Mouse (Mus musculus): ENCODE data around the gene Zar1l. TPM values are rescaled to one million over a fixed set of nuclear protein-coding genes. Genes with fewer than 3 reads are reported as not detected.

Gene Zar1l
- polyA plus RNA-seq, 1 experiment from 2014 or later, result not detected

DNA sequence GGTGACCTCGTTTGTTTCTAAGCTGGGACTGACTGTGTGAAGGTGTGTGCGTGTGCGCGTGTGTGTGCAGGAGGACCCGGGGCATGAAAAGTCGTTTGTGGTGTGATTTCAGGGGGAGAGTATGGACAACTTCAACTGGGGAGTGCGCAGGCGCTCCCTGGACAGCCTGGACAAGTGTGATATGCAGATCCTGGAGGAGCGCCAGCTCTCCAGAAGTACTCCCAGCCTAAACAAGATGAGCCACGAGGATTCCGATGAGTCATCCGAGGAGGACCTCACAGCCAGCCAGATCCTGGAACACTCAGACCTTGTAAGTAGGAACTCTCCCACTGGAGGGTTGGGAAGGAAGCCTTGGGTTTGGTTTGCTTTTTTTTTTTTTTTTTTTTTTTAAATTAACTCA lies 51.8 kb downstream of the Zar1l start:
- no peaks in the 10 kb centered on the region for H3K36me3 ChIP-seq (ENCODE audit: control insufficient read depth, insufficient read depth)
- H3K9me3 ChIP-seq (replicated peaks; ENCODE audit: control insufficient read depth, low read length), result no peaks in the 10 kb centered on the region
- H3K4me3 ChIP-seq (ENCODE audit: low read depth, low read length), result no peak overlapping the region
- H3K9ac ChIP-seq (ENCODE audit: low read depth, low read length), result no peak overlapping the region
- 56% methylated on average over 12 of the region's 12 CpGs for WGBS (ENCODE audit: insufficient replicate concordance)
- no peak overlapping the region for H3K27ac ChIP-seq (ENCODE audit: low read length)
- peak; percentile 71 for ATAC-seq (ENCODE audit: low read depth)
- no peaks in the 10 kb centered on the region for H3K27me3 ChIP-seq (ENCODE audit: control insufficient read depth, insufficient read depth, low read depth, low read length)
- no peaks in the 10 kb centered on the region; the same call in 1 of the 2 replicates for H3K4me1 ChIP-seq (ENCODE audit: control insufficient read depth, low read depth, low read length)
- no peak overlapping the region for H3K4me2 ChIP-seq (ENCODE audit: low read depth, low read length)

DNA sequence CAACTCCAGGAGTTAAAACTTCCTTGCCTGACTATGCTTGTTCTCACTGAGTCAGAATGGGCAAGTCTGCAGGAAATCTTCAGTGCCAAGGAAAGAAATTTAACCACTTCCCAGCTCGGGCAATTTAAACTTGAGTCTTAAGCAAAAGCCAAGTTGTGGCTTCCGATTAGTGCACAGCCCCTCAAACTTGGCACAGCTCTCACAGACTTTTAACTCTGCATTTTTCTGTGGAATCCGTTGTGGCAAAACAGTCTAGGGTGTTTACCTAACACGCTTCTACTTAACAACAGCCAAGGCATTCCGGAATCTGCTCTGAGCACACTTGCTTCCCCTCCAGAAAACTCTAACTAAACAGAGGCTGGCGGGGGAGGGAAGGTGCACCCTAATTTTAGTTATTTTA lies 52.7 kb downstream of the Zar1l start:
- H3K4me1 ChIP-seq (ENCODE audit: control insufficient read depth, low read depth, low read length), result no peaks in the 10 kb centered on the region; the same call in 1 of the 2 replicates
- no peak for ATAC-seq (ENCODE audit: low read depth)
- H3K27me3 ChIP-seq (ENCODE audit: control insufficient read depth, insufficient read depth, low read depth, low read length), result no peaks in the 10 kb centered on the region
- no peak overlapping the region for H3K4me3 ChIP-seq (ENCODE audit: low read depth, low read length)
- WGBS (ENCODE audit: insufficient replicate concordance), result 53% methylated on average over 6 of the region's 6 CpGs
- H3K36me3 ChIP-seq (ENCODE audit: control insufficient read depth, insufficient read depth), result no peaks in the 10 kb centered on the region
- no peak overlapping the region for H3K4me2 ChIP-seq (ENCODE audit: low read depth, low read length)
- no peak overlapping the region for H3K9ac ChIP-seq (ENCODE audit: low read depth, low read length)
- H3K27ac ChIP-seq (ENCODE audit: low read length), result no peak overlapping the region
- no peaks in the 10 kb centered on the region for H3K9me3 ChIP-seq (replicated peaks; ENCODE audit: control insufficient read depth, low read length)

DNA sequence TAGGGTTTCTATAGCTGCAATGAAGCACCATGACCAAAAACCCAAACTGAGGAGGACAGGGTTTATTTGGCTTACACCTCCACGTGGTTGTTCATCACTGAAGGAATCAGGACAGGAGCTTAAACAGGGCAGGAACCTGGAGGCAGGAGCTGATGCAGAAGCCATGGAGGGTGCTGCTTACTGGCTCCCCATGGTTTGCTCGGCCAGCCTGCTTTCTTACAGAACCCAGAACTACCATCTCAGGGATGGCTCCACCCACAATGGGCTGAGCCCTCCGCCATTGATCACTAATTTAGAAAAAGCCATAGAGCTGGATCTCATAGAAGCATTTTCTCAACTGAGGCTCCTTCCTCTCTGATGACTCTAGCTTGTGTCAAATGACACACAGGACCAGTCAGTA lies 53.2 kb downstream of the Zar1l start:
- no peaks in the 10 kb centered on the region for H3K9me3 ChIP-seq (replicated peaks; ENCODE audit: control insufficient read depth, low read length)

DNA sequence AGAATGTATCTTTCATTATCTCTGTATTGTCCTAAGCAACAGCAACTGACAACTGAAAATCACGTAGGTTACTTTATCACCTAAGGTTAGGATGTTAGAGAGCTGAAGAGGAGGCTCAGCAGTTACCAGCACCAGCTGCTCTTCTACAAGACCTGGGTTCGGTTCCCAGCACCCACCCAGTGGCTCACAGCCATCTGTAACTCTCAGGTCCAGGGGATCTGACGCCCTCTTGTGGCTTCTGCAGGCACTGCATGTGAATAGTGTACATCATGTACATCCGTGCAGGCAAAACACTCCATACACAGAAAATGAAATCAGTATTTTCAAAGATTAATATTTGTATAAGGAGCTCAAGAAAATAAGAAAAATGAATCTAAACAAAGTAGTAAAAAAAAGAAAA lies 58.2 kb downstream of the Zar1l start:
- Histone ChIP-seq H3K27me3 (ENCODE audit: control insufficient read depth, insufficient read depth, low read depth, low read length) (no peaks in the 10 kb centered on the region), H3K4me2 (ENCODE audit: low read depth, low read length) (no peak overlapping the region), H3K9me3 (replicated peaks; ENCODE audit: control insufficient read depth, low read length) (no peaks in the 10 kb centered on the region), H3K4me1 (ENCODE audit: control insufficient read depth, low read depth, low read length) (no peaks in the 10 kb centered on the region), H3K27ac (ENCODE audit: low read length) (no peak overlapping the region), H3K9ac (ENCODE audit: low read depth, low read length) (no peak overlapping the region), H3K36me3 (ENCODE audit: control insufficient read depth, insufficient read depth) (no peaks in the 10 kb centered on the region), H3K4me3 (ENCODE audit: low read depth, low read length) (no peak overlapping the region)
- no peak for ATAC-seq (ENCODE audit: low read depth)
- whole genome bisulfite sequencing (ENCODE audit: insufficient replicate concordance), result 63% methylated on average over 4 of the region's 4 CpGs

More for the DNA sequence above, 53.2 kb downstream of the Zar1l start:
- WGBS (ENCODE audit: insufficient replicate concordance), result 48% methylated on average over 3 of the region's 3 CpGs
- Histone ChIP-seq H3K4me2 (ENCODE audit: low read depth, low read length) (no peak overlapping the region), H3K4me1 (ENCODE audit: control insufficient read depth, low read depth, low read length) (no peaks in the 10 kb centered on the region; the same call in 1 of the 2 replicates), H3K27me3 (ENCODE audit: control insufficient read depth, insufficient read depth, low read depth, low read length) (no peaks in the 10 kb centered on the region), H3K9ac (ENCODE audit: low read depth, low read length) (no peak overlapping the region), H3K36me3 (ENCODE audit: control insufficient read depth, insufficient read depth) (no peaks in the 10 kb centered on the region), H3K27ac (ENCODE audit: low read length) (no peak overlapping the region), H3K4me3 (ENCODE audit: low read depth, low read length) (no peak overlapping the region)
- no peak for ATAC-seq (ENCODE audit: low read depth)

DNA sequence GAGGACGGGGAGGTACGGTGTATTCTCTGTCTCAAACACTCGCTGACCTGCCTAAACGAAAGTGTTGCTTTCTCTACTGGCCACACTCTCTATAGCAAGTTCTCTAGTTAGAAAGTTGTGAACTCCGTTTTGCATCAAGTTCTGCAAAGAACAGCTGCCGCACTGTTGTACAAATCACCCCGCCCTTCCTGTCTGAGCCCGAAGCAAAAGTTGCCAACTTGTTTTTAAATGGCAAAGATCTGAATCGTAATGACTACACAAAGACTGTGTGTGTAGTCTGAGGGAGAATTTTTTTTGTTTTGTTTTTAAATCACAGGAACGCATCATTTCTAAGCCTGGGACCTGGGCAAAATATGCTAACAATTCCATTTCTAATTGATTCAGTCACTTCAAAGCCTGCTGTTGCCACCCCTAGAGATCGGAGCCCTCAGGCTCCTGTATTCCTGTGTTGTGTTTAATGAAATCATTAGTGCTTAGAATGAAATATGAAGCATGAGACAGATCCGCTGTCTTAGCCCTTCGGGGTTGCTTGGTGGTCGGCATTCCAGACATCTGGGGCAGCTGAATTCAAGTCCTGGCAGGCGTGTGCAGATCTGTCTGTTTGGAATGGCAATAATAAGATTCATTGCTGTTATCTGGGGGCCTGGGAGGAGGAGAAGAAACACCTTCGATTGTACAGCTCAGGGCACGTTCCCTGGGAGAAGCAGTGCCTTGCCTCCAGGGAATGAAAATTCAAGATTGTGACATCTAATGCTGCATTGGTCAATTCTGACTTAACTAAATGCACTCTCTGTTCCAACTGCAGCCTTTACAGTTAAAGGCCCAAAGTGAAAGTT lies 59.8 kb downstream of the Zar1l start:
- no peak overlapping the region for H3K27ac ChIP-seq (ENCODE audit: low read length)
- H3K4me3 ChIP-seq (ENCODE audit: low read depth, low read length), result no peak overlapping the region
- no peaks in the 10 kb centered on the region for H3K27me3 ChIP-seq (ENCODE audit: control insufficient read depth, insufficient read depth, low read depth, low read length)
- ATAC-seq (ENCODE audit: low read depth), result no peak
- H3K4me2 ChIP-seq (ENCODE audit: low read depth, low read length), result no peak overlapping the region
- H3K36me3 ChIP-seq (ENCODE audit: control insufficient read depth, insufficient read depth), result no peaks in the 10 kb centered on the region; the same call in 1 of the 2 replicates
- H3K9me3 ChIP-seq (replicated peaks; ENCODE audit: control insufficient read depth, low read length), result peaks cover 4% of the 10 kb centered on the region; the same call in 1 of the 2 replicates
- 64% methylated on average over 17 of the region's 17 CpGs for WGBS (ENCODE audit: insufficient replicate concordance)
- no peaks in the 10 kb centered on the region for H3K4me1 ChIP-seq (ENCODE audit: control insufficient read depth, low read depth, low read length)
- no peak overlapping the region for H3K9ac ChIP-seq (ENCODE audit: low read depth, low read length)

DNA sequence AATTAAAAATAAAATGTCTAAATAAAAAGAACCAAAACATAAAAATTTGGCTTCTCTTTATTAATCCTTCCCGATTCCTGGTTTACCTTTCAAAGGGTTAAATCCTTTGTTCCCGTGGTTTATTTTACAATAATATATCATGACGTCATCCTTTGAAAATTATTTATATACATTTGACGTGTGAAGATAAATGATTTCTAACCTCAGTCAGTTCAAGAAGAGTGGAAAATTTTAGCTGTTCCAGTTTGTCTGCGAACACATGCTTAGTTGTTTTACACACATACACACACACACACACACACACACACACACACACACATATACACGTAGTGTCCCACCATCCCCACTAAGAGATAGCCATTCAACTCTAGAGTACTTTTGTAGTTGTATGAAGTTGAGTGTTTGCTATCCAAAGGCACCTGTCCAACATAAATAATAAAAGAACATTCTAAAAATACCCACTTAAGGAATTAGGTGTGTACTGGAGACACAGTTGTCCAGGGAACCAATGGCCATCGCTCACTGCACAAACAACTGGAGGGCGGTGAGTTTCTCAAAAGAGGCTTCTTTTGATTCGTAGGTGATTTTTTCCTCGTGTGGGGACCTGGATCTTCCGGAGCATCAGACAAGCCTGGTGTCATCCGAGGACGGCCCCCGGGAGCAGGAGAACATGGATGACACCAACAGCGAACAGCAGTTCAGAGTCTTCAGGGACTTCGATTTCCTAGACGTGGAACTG lies 60.6 kb downstream of the Zar1l start:
- WGBS (ENCODE audit: insufficient replicate concordance), result 73% methylated on average over 17 of the region's 17 CpGs
- Histone ChIP-seq H3K36me3 (ENCODE audit: control insufficient read depth, insufficient read depth) (peaks cover 2% of the 10 kb centered on the region; the same call in 1 of the 2 replicates), H3K4me1 (ENCODE audit: control insufficient read depth, low read depth, low read length) (no peaks in the 10 kb centered on the region), H3K4me2 (ENCODE audit: low read depth, low read length) (no peak overlapping the region), H3K27ac (ENCODE audit: low read length) (no peak overlapping the region), H3K27me3 (ENCODE audit: control insufficient read depth, insufficient read depth, low read depth, low read length) (no peaks in the 10 kb centered on the region), H3K4me3 (ENCODE audit: low read depth, low read length) (no peak overlapping the region), H3K9ac (ENCODE audit: low read depth, low read length) (no peak overlapping the region), H3K9me3 (replicated peaks; ENCODE audit: control insufficient read depth, low read length) (peaks cover 7% of the 10 kb centered on the region)
- ATAC-seq (ENCODE audit: low read depth), result no peak

Other genes with a start within 250 kb of the Zar1l start
- 17.0 and 17.1 TPM in 2 replicates for gene Brca2, start 4.5 kb upstream of the Zar1l start, polyA plus RNA-seq (2015; fragmentation: Nextera tagmentation; extraction: Ambion mirVana)
- gene N4bp2l1, start 79.0 kb upstream of the Zar1l start, polyA plus RNA-seq (2015; fragmentation: Nextera tagmentation; extraction: Ambion mirVana), result 17.4 and 17.7 TPM in 2 replicates
- 17.1 and 17.4 TPM in 2 replicates for gene N4bp2l2, start 148.0 kb upstream of the Zar1l start, polyA plus RNA-seq (2015; fragmentation: Nextera tagmentation; extraction: Ambion mirVana)
- gene Pds5b, start 155.6 kb upstream of the Zar1l start, polyA plus RNA-seq (2015; fragmentation: Nextera tagmentation; extraction: Ambion mirVana), result 8.5 and 9.2 TPM in 2 replicates

All from liver, embryonic 16.5 days (tissue).